In genomic region chr13:28840142-28840541, GRCm38 (mm10) we compare ENCODE assay signal across 26 mouse cellular contexts.
DNase-seq lines count a peak whose midpoint lies in the region; ATAC-seq lines count a peak whose summit lies in the region.
"Had no signal": no experiment of that assay in that cellular context is flagged by ENCODE, and none has a peak within 500 bp of the region (broad histone marks: within the 10 kb centered on the region; RNA-seq: fewer than 3 reads in every experiment).

No protein-coding gene starts in this region.

- no peak overlapping the region for H3K9ac ChIP-seq in forebrain, embryonic 16.5 days (replicated peaks; ENCODE audit: low read depth, low read length)
- H3K9ac ChIP-seq in forebrain, embryonic 12.5 days, result no peak overlapping the region
- no peak overlapping the region for H3K9ac ChIP-seq in hindbrain, embryonic 13.5 days
- no peak overlapping the region for H3K9ac ChIP-seq in hindbrain, embryonic 16.5 days (ENCODE audit: low read depth, low read length)
- H3K9ac ChIP-seq in neural tube, embryonic 12.5 days, result no peak overlapping the region
- H3K9ac ChIP-seq: liver, embryonic 14.5 days had no signal

- no peak overlapping the region for H3K4me2 ChIP-seq in forebrain, embryonic 16.5 days (ENCODE audit: low read length)
- H3K4me2 ChIP-seq in forebrain, embryonic 12.5 days, result no peak overlapping the region
- no peak overlapping the region for H3K4me2 ChIP-seq in hindbrain, embryonic 13.5 days
- H3K4me2 ChIP-seq in hindbrain, embryonic 16.5 days (ENCODE audit: low read length), result no peak overlapping the region
- H3K4me2 ChIP-seq in neural tube, embryonic 12.5 days (replicated peaks), result no peak overlapping the region

- no peaks in the 10 kb centered on the region for H3K9me3 ChIP-seq in forebrain, embryonic 16.5 days (ENCODE audit: control insufficient read depth, low read length)
- no peaks in the 10 kb centered on the region for H3K9me3 ChIP-seq in forebrain, embryonic 12.5 days
- no peaks in the 10 kb centered on the region for H3K9me3 ChIP-seq in hindbrain, embryonic 13.5 days
- no peaks in the 10 kb centered on the region for H3K9me3 ChIP-seq in hindbrain, embryonic 16.5 days (ENCODE audit: control insufficient read depth, low read length)
- no peaks in the 10 kb centered on the region for H3K9me3 ChIP-seq in neural tube, embryonic 12.5 days

- H3K4me1 ChIP-seq in forebrain, embryonic 16.5 days (replicated peaks; ENCODE audit: control insufficient read depth, insufficient read depth, low read length), result peaks cover 12% of the 10 kb centered on the region; the same call in 1 of the 2 replicates
- H3K4me1 ChIP-seq in forebrain, embryonic 12.5 days, result peaks cover 20% of the 10 kb centered on the region
- peaks cover 35% of the 10 kb centered on the region for H3K4me1 ChIP-seq in hindbrain, embryonic 13.5 days (replicated peaks)
- peaks cover 4% of the 10 kb centered on the region for H3K4me1 ChIP-seq in hindbrain, embryonic 16.5 days (ENCODE audit: control insufficient read depth, insufficient read depth, low read depth, low read length)
- peaks cover 34% of the 10 kb centered on the region for H3K4me1 ChIP-seq in neural tube, embryonic 12.5 days

- H3K4me3 ChIP-seq in forebrain, embryonic 16.5 days (replicated peaks; ENCODE audit: low read length), result no peak overlapping the region
- no peak overlapping the region for H3K4me3 ChIP-seq in forebrain, embryonic 12.5 days (replicated peaks)
- H3K4me3 ChIP-seq in hindbrain, embryonic 13.5 days, result no peak overlapping the region
- no peak overlapping the region for H3K4me3 ChIP-seq in hindbrain, embryonic 16.5 days (ENCODE audit: low read length)
- no peak overlapping the region for H3K4me3 ChIP-seq in neural tube, embryonic 12.5 days
- H3K4me3 ChIP-seq: myocyte had no signal

- peak; percentile 63 for ATAC-seq in forebrain, embryonic 16.5 days
- ATAC-seq in forebrain, embryonic 12.5 days (ENCODE audit: low FRiP score), result no peak
- peak; percentile 57 for ATAC-seq in hindbrain, embryonic 13.5 days (ENCODE audit: low FRiP score)
- no peak for ATAC-seq in hindbrain, embryonic 16.5 days
- ATAC-seq in neural tube, embryonic 12.5 days (ENCODE audit: low FRiP score, low read depth), result peak; percentile 21; the same call in 1 of the 2 replicates
- ATAC-seq: CD4-positive, CD25-positive, alpha-beta regulatory T cell, adult 4 months; intestine, postnatal 0 days had no signal

- H3K27me3 ChIP-seq in forebrain, embryonic 16.5 days (replicated peaks; ENCODE audit: control insufficient read depth, insufficient read depth, low read length), result no peaks in the 10 kb centered on the region
- H3K27me3 ChIP-seq in forebrain, embryonic 12.5 days, result no peaks in the 10 kb centered on the region
- H3K27me3 ChIP-seq in hindbrain, embryonic 13.5 days, result no peaks in the 10 kb centered on the region
- no peaks in the 10 kb centered on the region for H3K27me3 ChIP-seq in hindbrain, embryonic 16.5 days (replicated peaks; ENCODE audit: control insufficient read depth, insufficient read depth, low read length)
- H3K27me3 ChIP-seq in neural tube, embryonic 12.5 days (replicated peaks), result no peaks in the 10 kb centered on the region

- DNase-seq in neural tube, embryonic 10.5 days (ENCODE audit: extremely low spot score, low spot score), result no peak
- DNase-seq in testis, postnatal 14 days (ENCODE audit: low spot score), result no peak
- DNase-seq: adrenal gland, postnatal 14 days; cerebellum, adult 2 months; gastrocnemius, postnatal 10 days; kidney, adult 9 months; kidney, postnatal 14 days; layer of hippocampus, adult 9-11 months; liver; lung, adult 2 months; lung, postnatal 10 days; right cerebral cortex, adult 18-20 months; right cerebral cortex, postnatal 4 days; thymus, adult 2 months; thymus, postnatal 36 days had no signal

- H3K36me3 ChIP-seq in forebrain, embryonic 16.5 days (ENCODE audit: control insufficient read depth, insufficient read depth), result no peaks in the 10 kb centered on the region
- no peaks in the 10 kb centered on the region for H3K36me3 ChIP-seq in forebrain, embryonic 12.5 days (replicated peaks)
- no peaks in the 10 kb centered on the region for H3K36me3 ChIP-seq in hindbrain, embryonic 13.5 days
- H3K36me3 ChIP-seq in hindbrain, embryonic 16.5 days (ENCODE audit: control insufficient read depth, insufficient read depth, low read length), result no peaks in the 10 kb centered on the region
- no peaks in the 10 kb centered on the region for H3K36me3 ChIP-seq in neural tube, embryonic 12.5 days

- 64% methylated on average over 5 of the region's 5 CpGs for WGBS in forebrain, embryonic 16.5 days
- WGBS in forebrain, embryonic 12.5 days, result 85% methylated on average over 5 of the region's 5 CpGs
- 60% methylated on average over 5 of the region's 5 CpGs for WGBS in hindbrain, embryonic 13.5 days
- WGBS in hindbrain, embryonic 16.5 days, result 48% methylated on average over 5 of the region's 5 CpGs
- 79% methylated on average over 5 of the region's 5 CpGs for WGBS in neural tube, embryonic 12.5 days

- peak overlapping the region; percentile 60; the same call in 1 of the 2 replicates for H3K27ac ChIP-seq in forebrain, embryonic 16.5 days (ENCODE audit: low read length)
- H3K27ac ChIP-seq in forebrain, embryonic 12.5 days, result no peak overlapping the region
- peak overlapping the region; percentile 70 for H3K27ac ChIP-seq in hindbrain, embryonic 13.5 days
- no peak overlapping the region for H3K27ac ChIP-seq in hindbrain, embryonic 16.5 days (ENCODE audit: low read depth, low read length)
- H3K27ac ChIP-seq in neural tube, embryonic 12.5 days, result no peak overlapping the region
- H3K27ac ChIP-seq: liver, embryonic 14.5 days; macrophage; stomach, postnatal 0 days had no signal

Comparison
In these comparisons a context has a peak if more than half of its experiments do, and no peak if none do; other contexts are left out.
1. ATAC-seq: peak in forebrain, embryonic 16.5 days (single experiment), hindbrain, embryonic 13.5 days (single experiment) and neural tube, embryonic 12.5 days (single experiment); none in forebrain, embryonic 12.5 days (single experiment) and hindbrain, embryonic 16.5 days (single experiment).
2. H3K27ac ChIP-seq: peak in forebrain, embryonic 16.5 days (single experiment) and hindbrain, embryonic 13.5 days (single experiment); none in forebrain, embryonic 12.5 days (single experiment), hindbrain, embryonic 16.5 days (single experiment) and neural tube, embryonic 12.5 days (single experiment).